Mouse (Mus musculus) heart, adult 2 months (tissue): ENCODE measurements at regions not wholly inside any gene's neighbourhood (a gene's known extent, or its start where the extent isn't known, plus 50 kb on each side); places are given as distances from the start of the nearest gene placed in this dataset.

Experiments
- EP300 ChIP-seq: fragments of 200-500 bp; IDR thresholded peaks from 2 replicates; pipeline ENCODE4 v1.6.1; 2011; ENCODE audit warnings: low read depth, low read length, control low read depth; ENCODE audit not compliant: insufficient read depth
- POLR2A ChIP-seq: fragments of 200-500 bp; IDR thresholded peaks from 2 replicates; pipeline ENCODE4 v1.6.1; 2011; ENCODE audit warnings: mild to moderate bottlenecking, low read depth, low read length, control low read depth; ENCODE audit not compliant: insufficient read depth

- no peak for TF ChIP-seq EP300
- TF ChIP-seq POLR2A: no peak
Measured at GRCm38 (mm10) chr16:91172510-91172909, 52.7 kb upstream of the Olig2 start.
